Mouse (Mus musculus): Measurements from ENCODE around the gene Rplp0. TPM values are rescaled to one million over a fixed set of nuclear protein-coding genes. Genes with fewer than 3 reads are reported as not detected.

Rplp0 gene
- total and polyA plus RNA-seq, 2 experiments, result 607 to 709 TPM

GRCm38 (mm10) chr5:115538017-115538692, 21.1 kb upstream of the Rplp0 start:
- Histone ChIP-seq H3K9ac (ENCODE audit: low read depth, low read length) (peak overlapping the region; percentile 24; the same call in 1 of the 2 replicates), H3K27me3 (ENCODE audit: control insufficient read depth, insufficient read depth, low read length) (no peaks in the 10 kb centered on the region), H3K4me1 (ENCODE audit: control insufficient read depth, insufficient read depth, low read length) (peaks cover 35% of the 10 kb centered on the region), H3K27ac (replicated peaks; ENCODE audit: insufficient read depth, low read depth, low read length) (peak overlapping the region; percentile 21), H3K36me3 (ENCODE audit: control insufficient read depth, insufficient read depth, low read length) (no peaks in the 10 kb centered on the region), H3K4me3 (ENCODE audit: insufficient read depth, low read depth, low read length) (no peak overlapping the region), H3K79me2 (ENCODE audit: control insufficient read depth, insufficient read depth, low read length) (peaks cover 14% of the 10 kb centered on the region; the same call in 1 of the 2 replicates)
- TF ChIP-seq CTCF (IDR thresholded peaks at IDR 0.05; ENCODE audit: low read depth, low read length) (no peak), POLR2A (IDR thresholded peaks at IDR 0.05; ENCODE audit: extremely low read depth, insufficient read depth, low read length) (no peak)
- WGBS, result 35% methylated on average over 13 of the region's 13 CpGs
- peak; percentile 65 for DNase-seq (ENCODE audit: extremely low read depth, low read depth, low spot score)

GRCm38 (mm10) chr5:115538693-115539043, 20.6 kb upstream of the Rplp0 start:
- H3K36me3 ChIP-seq (ENCODE audit: control insufficient read depth, insufficient read depth, low read length), result no peaks in the 10 kb centered on the region
- peak; percentile 74 for DNase-seq (ENCODE audit: extremely low read depth, low read depth, low spot score)
- H3K27ac ChIP-seq (replicated peaks; ENCODE audit: insufficient read depth, low read depth, low read length), result peak overlapping the region; percentile 21
- H3K27me3 ChIP-seq (ENCODE audit: control insufficient read depth, insufficient read depth, low read length), result no peaks in the 10 kb centered on the region
- peak overlapping the region; percentile 24; the same call in 1 of the 2 replicates for H3K9ac ChIP-seq (ENCODE audit: low read depth, low read length)
- 1% methylated on average over 12 of the region's 12 CpGs for WGBS
- peak; percentile 98 for TF ChIP-seq CTCF (IDR thresholded peaks at IDR 0.05; ENCODE audit: low read depth, low read length)
- TF ChIP-seq POLR2A (IDR thresholded peaks at IDR 0.05; ENCODE audit: extremely low read depth, insufficient read depth, low read length), result no peak
- H3K4me3 ChIP-seq (ENCODE audit: insufficient read depth, low read depth, low read length), result no peak overlapping the region
- H3K79me2 ChIP-seq (ENCODE audit: control insufficient read depth, insufficient read depth, low read length), result peaks cover 12% of the 10 kb centered on the region; the same call in 1 of the 2 replicates
- peaks cover 35% of the 10 kb centered on the region for H3K4me1 ChIP-seq (ENCODE audit: control insufficient read depth, insufficient read depth, low read length)

DNA sequence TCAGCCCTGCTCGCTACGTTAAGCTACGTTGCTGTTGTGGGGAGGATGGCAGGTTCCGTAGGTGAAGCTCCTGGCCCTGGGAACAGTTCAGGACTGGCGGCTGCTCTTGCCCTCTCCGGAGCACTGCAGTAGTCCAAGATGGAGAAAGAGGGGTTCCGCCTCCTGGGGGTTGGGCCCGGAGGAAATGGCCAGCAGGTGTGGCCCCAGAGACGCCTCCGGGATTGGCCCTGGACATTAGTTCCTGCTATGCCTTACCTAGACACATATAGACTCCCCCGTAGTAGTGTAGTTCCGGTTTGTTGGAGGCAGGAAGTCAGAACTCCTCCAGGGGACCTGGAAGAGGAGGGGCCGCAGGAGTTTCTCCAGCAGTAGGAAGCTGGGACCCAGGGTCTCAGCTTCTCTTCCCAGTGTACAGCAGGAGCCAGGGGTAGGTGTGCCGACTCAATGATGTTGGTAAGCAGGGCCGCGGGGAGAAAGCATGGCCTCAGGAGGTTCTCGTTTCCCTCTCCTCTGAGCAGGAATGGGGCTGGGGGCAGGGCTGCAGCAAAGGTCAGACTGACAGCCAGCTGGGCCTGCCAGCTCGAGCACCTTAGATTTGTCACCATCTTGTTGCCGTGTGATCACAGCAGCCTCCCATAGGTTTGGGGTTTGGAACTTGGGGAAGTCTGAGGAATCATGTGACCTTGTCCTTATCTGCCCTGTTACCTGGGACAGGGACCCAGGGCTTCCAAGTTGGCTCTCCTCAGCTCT, 16.5 kb upstream of the Rplp0 start:
- TF ChIP-seq CTCF (IDR thresholded peaks at IDR 0.05; ENCODE audit: low read depth, low read length), result no peak
- no peak for TF ChIP-seq POLR2A (IDR thresholded peaks at IDR 0.05; ENCODE audit: extremely low read depth, insufficient read depth, low read length)
- Histone ChIP-seq H3K9ac (ENCODE audit: low read depth, low read length) (peak overlapping the region; percentile 33), H3K36me3 (ENCODE audit: control insufficient read depth, insufficient read depth, low read length) (peaks cover 6% of the 10 kb centered on the region; the same call in 1 of the 2 replicates), H3K27ac (replicated peaks; ENCODE audit: insufficient read depth, low read depth, low read length) (peak overlapping the region; percentile 60), H3K79me2 (ENCODE audit: control insufficient read depth, insufficient read depth, low read length) (peaks cover 15% of the 10 kb centered on the region; the same call in 1 of the 2 replicates), H3K27me3 (ENCODE audit: control insufficient read depth, insufficient read depth, low read length) (no peaks in the 10 kb centered on the region), H3K4me3 (ENCODE audit: insufficient read depth, low read depth, low read length) (peak overlapping the region; percentile 2; the same call in 1 of the 2 replicates), H3K4me1 (ENCODE audit: control insufficient read depth, insufficient read depth, low read length) (peaks cover 30% of the 10 kb centered on the region)
- 16% methylated on average over 19 of the region's 19 CpGs for whole genome bisulfite sequencing
- DNase-seq (ENCODE audit: extremely low read depth, low read depth, low spot score), result no peak

DNA sequence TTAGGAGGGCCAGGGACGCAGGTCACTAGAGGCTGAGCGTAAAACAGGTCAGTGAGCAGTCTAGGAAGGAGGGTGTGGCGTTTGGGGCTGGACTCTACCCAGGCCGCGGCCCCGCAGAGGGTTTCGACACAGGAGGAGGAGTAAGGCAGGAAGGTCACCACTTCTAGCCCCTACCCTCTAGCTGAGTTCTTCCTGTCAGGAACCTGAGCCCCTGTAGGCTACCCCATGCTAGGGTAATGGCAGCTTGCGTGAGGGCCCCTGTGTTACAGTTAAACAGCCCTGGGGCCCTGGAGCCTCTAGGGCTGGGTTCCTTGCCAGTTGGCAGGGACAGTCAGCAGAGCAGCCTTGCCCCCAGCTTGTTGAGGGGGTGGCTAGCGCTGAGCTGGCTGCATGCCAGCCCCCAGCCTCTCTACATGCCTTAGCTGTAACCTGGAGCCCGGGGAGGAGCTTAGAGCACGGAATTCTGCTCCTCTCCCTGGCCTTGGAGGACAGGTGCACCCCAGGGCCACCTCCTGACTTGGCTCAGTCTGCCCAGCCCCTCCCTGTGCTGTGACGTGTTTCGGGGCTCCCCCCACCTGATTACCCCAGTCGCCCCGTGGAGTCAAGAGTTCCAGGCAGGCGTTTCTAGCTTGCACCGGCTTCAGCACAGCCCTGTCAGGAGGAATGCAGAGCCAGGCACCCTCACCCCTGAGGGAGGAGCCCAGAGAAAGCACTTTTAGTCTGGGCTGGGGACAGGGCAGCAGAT, 15.6 kb upstream of the Rplp0 start:
- Histone ChIP-seq H3K27ac (replicated peaks; ENCODE audit: insufficient read depth, low read depth, low read length) (peak overlapping the region; percentile 67), H3K79me2 (ENCODE audit: control insufficient read depth, insufficient read depth, low read length) (peaks cover 15% of the 10 kb centered on the region; the same call in 1 of the 2 replicates), H3K27me3 (ENCODE audit: control insufficient read depth, insufficient read depth, low read length) (no peaks in the 10 kb centered on the region), H3K4me3 (ENCODE audit: insufficient read depth, low read depth, low read length) (no peak overlapping the region), H3K36me3 (ENCODE audit: control insufficient read depth, insufficient read depth, low read length) (peaks cover 8% of the 10 kb centered on the region; the same call in 1 of the 2 replicates), H3K4me1 (ENCODE audit: control insufficient read depth, insufficient read depth, low read length) (peaks cover 22% of the 10 kb centered on the region), H3K9ac (ENCODE audit: low read depth, low read length) (0 out of 2 replicates have a peak overlapping the region, but pooled peaks have one; percentile 2)
- WGBS, result 13% methylated on average over 17 of the region's 17 CpGs
- peak; percentile 88 for DNase-seq (ENCODE audit: extremely low read depth, low read depth, low spot score)
- TF ChIP-seq CTCF (IDR thresholded peaks at IDR 0.05; ENCODE audit: low read depth, low read length) (no peak), POLR2A (IDR thresholded peaks at IDR 0.05; ENCODE audit: extremely low read depth, insufficient read depth, low read length) (no peak)

DNA sequence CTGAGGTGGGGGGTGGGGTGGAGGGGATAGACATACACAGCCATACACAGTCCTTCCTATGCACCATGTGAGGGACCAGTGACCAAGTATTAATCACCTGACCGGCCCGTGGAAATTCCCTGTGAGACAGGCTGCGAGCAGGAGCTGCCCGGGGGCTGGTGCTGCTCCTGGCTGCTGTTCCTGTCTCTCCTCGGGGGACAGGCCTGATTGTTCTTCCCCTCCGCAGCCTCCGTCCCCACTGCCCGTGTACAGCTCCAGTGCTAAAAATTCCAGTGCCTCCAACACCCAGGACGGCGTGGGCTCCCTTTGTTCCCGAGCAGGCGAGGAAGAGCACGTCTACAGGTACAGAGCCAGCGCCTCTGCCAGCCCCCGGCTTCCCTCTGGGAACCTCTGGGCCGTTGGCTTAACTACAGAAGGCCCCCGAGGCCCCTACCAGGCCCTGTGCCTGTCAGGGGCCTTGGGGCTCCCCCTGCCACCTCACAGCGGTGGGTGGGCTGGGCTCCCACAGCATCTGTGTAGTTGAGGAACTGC, 14.5 kb upstream of the Rplp0 start:
- peaks cover 9% of the 10 kb centered on the region; the same call in 1 of the 2 replicates for H3K36me3 ChIP-seq (ENCODE audit: control insufficient read depth, insufficient read depth, low read length)
- DNase-seq (ENCODE audit: extremely low read depth, low read depth, low spot score), result no peak

More for the DNA sequence above, 14.5 kb upstream of the Rplp0 start:
- TF ChIP-seq POLR2A (IDR thresholded peaks at IDR 0.05; ENCODE audit: extremely low read depth, insufficient read depth, low read length), result no peak
- TF ChIP-seq CTCF (IDR thresholded peaks at IDR 0.05; ENCODE audit: low read depth, low read length), result no peak
- Histone ChIP-seq H3K27me3 (ENCODE audit: control insufficient read depth, insufficient read depth, low read length) (no peaks in the 10 kb centered on the region), H3K9ac (ENCODE audit: low read depth, low read length) (no peak overlapping the region), H3K4me1 (ENCODE audit: control insufficient read depth, insufficient read depth, low read length) (peaks cover 16% of the 10 kb centered on the region), H3K4me3 (ENCODE audit: insufficient read depth, low read depth, low read length) (no peak overlapping the region), H3K79me2 (ENCODE audit: control insufficient read depth, insufficient read depth, low read length) (peaks cover 15% of the 10 kb centered on the region; the same call in 1 of the 2 replicates), H3K27ac (replicated peaks; ENCODE audit: insufficient read depth, low read depth, low read length) (no peak overlapping the region)
- 83% methylated on average over 18 of the region's 18 CpGs for WGBS

Measured in liver, adult 2 months (tissue).